Mouse (Mus musculus): Measurements from ENCODE around the gene Akain1.

The Akain1 gene

GRCm38 (mm10) chr17:69438990-69439491, at the start of gene Akain1:
Gene Akain1 (plus strand): TSS chr17:69439326.
- DNase-seq, result peak; percentile 93

DNA sequence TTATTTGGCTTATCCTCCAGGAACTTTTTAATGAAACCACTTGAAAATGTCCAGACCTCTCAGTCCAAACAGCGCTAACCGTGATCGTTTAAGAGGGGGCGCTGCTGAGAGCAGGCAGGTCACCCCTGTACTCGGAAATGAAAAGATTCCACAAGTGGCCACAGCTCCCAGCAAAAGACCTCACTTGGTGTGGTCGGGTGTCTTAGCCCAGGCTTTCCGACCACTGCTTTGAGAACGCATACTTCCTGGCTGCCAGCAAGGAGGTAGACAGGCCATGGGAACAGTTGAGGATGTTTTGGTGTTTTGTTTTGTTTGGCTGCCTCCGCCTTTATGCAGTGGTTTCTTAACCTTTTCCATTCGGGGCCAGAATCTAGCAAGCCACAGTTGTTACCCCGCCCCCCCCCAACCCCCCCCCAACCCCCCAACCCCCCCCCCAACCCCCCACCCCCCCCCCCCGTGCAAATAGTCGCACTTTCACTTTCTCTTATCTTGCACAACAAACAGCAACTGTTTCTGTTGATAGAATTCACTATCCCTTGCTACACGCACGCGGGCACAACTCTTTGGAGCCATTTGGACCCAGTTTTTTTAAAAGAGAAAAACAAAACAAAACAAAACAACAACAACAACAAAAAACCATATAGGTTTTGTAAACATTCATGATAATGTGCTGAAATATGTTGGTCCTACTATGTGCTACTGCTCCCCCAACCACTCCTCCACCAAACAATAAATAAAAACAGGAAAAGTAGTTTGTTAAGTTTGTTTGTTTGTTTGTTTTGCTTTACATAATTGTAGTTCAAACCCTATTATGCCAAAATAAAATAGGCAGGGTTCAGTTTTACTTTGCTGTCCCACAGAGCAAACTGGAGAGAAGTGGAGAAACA, 42.7 kb upstream of the Akain1 start:
- DNase-seq, result peak; percentile 97

DNA sequence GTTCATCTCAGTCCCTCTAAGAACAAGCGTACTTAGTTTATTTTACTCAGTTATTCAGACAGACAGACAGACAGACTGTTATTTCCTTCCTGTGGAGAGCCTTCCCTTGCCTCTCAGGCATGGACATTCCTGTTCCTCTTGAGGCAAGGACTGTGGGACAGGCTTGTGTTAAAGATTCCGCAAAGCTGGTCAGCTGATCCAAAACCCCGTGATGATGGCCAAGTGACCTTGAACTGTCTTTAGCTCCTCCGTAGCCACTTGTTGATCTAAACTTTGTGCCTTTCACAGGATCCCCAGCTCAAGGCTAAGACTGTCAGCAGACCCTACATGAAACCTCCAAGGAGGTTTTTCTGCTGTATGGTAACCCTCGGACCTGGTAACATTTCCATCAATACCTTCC, 42.0 kb upstream of the Akain1 start:
- no peak for DNase-seq

DNA sequence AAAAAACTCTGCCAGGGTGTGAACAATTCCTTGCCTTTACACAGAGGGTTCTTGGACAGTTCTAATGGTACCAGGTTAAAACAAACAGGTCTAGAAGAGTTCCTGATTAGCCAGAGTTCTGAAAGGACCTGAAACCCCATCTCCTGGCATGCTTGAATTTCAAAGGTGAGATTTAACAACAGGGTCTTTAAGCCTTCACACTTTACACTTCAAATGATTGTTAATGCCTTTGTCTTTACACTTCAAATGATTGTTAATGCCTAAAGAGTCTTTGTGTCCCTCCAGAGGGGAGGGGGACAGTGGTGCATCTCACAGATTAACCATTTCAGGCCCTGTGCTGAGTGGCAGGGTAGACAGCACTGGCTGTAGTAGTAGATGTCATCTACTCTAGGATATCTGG, 41.0 kb upstream of the Akain1 start:
- no peak for DNase-seq

GRCm38 (mm10) chr17:69401146-69401545, 38.0 kb upstream of the Akain1 start:
- DNase-seq, result no peak

DNA sequence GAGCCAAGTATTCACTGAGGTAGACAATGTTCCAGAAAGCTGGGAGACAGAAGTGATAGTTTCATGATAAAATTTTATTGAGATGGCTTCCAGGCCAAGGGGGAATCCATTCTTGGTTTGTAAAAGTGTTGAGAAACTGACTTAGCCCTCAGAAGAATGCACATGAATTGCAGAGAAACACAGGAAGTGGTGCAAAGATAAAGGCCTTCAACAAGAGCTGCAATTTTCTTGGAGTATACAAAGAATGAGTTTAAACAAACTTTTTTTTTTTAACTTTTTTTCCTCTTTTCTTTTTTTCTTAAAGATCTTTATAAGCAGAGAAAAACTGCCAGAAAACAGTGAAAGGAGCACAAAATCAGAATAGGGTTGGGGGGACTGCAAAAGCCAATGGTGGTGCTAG, 23.0 kb upstream of the Akain1 start:
- no peak for DNase-seq

DNA sequence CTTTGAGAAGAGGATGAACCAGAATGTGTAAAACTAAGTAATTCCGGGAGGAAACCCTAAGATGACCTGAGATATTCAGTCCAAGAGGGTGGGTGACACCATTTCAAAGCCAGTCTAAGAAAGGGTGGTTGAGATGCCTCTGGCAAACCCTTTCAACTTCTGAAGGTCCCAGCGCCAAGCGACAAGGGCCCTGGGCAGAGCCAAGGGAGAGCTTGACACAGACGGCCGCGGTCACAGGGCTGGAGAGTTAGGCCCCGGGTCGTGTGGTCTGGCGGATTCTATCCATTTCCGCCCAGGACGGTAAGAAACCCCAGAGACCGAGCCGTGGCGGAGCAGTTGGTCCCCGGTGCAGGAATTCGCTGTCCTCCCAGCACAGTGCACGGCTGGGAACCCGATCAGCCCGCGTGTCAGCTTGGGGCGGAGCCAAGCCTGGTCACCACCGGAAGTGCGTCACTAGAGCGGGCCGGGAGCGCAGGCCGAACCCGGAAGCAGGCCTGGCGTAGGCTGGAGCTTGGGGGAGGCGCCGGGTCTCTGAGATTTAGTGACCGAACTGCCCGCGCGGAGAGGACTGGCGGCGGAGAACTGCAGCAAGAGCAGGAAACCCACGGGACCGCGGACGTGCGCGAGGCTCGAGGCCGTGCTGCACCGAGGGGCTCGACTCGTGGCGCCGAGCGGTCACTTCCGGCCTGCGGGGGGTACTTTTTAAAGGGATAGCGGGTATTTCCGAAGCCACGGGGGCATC, 22.0 kb upstream of the Akain1 start:
- DNase-seq, result peak; percentile 99

DNA sequence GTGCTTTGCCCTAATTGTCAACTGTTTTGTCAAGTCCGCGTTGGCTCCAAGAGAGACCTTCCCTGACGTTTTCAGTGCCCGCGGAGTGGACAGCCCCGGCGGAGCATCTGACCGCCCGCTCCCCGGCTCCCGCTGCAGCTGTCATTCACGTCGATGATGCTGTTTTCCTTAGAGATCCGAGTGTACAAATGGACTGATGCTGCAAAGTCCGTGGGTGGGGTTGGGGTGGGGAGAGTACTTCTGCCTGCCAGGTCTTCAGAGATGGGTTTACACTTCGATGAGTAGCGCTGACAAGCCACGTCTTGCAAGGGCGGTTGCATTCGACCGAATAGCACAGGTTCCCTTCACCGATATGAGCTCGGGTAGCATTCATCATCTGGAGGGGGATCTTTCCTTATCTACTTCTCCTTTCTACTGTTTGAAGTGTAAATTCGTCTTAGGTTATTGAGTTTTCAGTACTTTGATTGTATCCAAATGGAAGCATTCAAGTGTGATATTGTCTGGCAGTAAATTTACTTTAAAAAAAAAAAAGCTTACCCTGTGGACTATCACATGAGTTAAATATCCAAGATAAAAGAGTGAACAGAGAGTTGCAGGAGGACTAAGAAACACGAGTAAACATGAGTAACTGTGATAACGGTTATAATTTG, 21.3 kb upstream of the Akain1 start:
- DNase-seq, result no peak

- no peak for DNase-seq
Observed at GRCm38 (mm10) chr17:69421592-69421991, 17.5 kb upstream of the Akain1 start.

DNA sequence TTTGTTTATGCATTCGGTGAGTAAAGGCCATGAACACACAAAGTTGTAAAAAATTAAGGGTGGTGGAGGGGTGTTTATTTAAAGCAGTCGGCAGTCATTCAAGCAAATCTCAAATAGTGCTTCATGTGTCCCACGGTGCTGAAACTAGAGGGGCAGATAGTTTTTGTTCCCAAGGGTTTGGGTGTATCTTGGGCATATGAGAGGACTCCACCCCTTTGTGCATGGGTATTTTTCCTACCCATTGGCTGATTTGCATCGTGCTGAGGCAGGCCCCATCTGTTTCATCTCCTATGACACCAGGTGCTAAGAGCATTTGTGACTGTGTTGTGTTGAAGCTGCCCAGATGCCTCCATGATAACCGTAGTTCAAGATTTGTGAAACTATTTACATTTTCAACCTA, 1.3 kb upstream of the Akain1 start:
- peak; percentile 53 for DNase-seq

DNA sequence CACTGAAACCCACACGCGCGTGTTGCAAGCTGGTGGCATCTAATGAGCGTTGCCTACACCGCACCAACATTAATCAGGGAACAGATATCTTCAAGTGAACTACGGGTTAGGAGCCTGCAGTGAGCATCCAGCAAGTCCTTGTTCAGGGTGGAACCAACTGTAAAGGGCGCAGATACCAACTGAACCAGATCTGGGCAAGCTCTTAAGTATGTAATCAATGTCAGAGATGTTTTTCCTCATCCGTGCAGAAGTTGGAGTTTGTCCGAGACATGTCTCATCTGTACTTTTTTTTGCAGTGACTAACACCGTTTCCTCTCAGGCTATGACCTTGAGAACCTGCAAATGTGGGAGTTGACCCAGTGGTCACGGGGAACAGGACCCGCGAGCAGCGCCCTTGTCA, 640 bp upstream of the Akain1 start:
- peak; percentile 55 for DNase-seq

- DNase-seq, result peak; percentile 84
Observed at GRCm38 (mm10) chr17:69439571-69440480, 700 bp downstream of the Akain1 start.

DNA sequence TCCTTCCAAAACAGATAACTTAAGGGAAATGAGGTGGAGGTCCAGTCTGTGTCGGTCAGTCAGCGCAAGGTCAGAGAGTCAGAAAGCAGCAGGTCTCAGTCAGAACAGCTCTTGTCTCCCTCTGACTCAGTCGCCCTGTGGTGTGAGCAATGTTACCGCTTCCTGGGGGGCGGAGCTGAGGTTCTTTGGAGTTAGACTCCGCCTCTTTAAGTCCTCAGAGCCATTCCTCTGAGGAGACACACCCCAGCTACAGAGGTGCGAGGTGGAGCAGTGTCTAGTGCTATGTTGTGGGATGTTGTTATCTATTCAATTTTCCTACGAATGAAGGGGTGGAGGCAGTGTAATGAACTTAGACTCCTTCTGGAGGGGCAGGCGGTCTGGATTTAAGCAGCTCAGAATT, 1.9 kb downstream of the Akain1 start:
- peak; percentile 53 for DNase-seq

GRCm38 (mm10) chr17:69448679-69449078, 9.6 kb downstream of the Akain1 start:
- no peak for DNase-seq

DNA sequence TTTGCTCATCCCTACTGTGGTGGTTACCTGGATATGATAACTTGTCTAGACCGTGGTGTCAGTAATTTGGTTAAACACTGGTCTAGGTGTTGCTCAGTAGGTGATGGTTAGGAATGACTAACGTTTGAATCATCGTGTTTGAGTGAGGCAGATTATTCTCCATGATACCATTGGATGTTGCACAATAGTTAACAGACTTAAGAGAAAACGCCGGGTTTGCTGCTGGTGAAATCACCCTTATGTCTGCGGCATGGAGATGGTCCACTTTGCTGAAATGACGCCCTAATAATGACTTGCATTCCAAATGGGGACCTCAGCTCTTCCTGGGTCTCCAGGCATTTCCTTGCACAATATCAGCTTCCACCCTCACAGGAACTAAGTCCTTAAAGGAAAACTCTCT, 22.6 kb downstream of the Akain1 start:
- peak; percentile 39 for DNase-seq

- DNase-seq, result peak; percentile 7
Observed at GRCm38 (mm10) chr17:69463037-69463436, 23.9 kb downstream of the Akain1 start.

DNA sequence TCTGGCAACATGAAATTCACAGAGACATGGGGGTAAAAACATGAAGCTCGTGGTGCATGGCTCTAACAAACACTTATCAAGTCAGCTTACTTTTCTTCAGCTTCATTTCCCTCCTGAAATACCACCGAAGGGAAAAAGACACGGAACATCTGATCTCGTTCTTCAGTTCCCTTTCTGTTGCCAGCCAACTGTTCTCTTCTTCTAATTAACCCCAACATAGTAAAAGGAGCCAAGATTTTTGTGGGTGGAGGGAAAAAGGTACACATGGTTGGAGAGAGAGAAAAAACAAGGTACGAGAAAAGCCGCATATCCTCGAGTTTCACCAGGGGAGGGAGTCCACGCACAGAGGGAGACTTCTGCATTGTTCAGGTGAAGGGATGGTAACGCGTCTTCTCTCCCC, 32.0 kb downstream of the Akain1 start:
- peak; percentile 3 for DNase-seq

DNA sequence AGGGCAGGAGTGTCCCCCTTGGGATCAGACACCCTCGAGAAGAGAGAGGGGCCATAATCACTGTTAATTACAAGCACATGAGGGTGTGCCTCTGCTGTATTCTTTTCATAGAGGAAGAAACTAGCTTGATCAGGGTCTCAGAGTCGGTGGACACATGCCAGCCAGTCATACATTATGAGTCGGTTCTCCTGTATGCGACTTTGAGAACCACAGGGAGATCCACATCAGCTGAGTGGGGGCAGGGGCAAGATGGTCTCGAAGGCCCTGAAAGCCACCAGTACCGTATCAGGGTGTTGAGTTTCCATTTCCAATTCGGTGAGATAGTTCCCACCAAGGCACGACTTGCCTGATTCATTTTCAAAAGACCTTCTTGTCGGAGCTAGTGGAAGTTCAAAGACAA, 33.3 kb downstream of the Akain1 start:
- DNase-seq, result peak; percentile 67

DNA sequence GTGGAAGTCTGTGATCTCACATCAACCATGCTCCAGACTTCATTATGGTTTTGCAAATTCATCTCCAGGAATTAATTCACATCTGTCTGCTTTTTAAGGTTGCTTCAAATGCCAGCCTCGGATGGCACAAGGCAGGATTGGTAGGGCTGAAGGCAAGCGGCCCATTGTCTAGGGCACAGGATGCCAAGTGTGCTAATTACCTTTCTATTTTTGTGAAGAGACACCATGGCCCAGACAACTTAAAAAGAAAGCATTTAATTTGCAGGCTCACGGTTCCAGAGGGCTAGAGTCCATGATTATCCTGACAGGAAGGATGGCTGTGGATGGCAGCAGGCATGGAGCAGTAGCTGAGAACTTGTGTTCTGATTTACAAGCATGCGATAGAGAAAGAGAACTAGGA, 35.0 kb downstream of the Akain1 start:
- DNase-seq, result no peak

DNA sequence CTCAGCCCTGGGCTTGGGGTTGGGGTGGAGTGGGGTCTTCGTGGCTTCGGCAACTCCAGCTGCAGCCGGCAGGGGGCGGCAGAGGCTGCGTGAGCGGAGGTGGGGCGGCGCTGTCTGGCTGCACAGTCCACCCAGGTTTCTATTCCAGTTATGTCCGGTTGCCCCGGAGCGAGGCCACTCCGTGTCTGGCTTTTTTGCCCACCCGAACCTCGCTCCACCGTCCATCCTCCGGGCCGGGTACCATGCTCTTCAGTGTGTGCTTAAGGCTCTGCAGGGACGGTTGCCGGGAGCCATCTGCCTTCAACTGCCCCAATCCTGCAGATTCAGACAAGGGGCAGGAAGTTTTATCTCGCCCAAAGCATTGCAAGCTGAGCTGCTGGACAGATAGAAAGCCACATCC, 36.3 kb downstream of the Akain1 start:
- DNase-seq, result peak; percentile 94

DNA sequence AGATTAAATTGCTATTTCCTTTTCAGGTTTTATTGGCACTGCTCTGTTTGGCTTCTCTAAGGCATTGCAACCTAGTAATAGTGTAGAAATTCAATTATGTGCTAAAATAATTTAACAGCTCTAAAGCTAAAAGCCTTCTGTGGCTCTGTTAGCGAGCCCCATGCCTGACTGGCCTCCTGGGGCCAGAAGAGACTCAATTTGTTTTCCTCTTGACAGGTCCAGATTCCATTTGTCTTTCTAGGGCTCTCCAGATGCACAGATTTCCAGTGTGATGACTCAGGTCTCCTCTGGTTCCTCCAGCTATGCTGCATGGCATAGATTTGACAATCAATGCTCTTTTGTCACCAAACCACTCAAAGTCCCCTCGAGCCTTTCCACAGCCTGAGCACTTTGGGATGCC, 38.4 kb downstream of the Akain1 start:
- no peak for DNase-seq

DNA sequence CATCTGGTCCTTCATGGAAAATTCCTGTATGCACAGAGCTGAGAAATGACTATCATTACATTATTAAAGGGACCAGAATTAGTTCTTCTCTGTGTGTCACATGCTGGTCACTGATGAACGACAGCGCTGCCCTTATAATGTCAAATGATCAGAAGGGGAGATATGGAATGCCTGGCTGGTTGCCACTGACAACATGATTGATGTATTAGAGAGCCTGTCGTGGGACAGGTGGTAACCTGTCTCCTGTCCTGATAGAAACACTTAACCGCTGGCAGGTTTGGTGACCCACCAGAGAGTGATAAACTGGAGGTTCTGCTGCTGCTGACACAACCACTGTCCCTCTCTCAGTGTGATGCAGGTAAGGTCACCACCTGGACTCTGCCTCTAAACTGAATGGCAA, 40.1 kb downstream of the Akain1 start:
- peak; percentile 65 for DNase-seq

All from heart, adult 11 months (tissue).